Mouse (Mus musculus): ENCODE data around the gene Tmod1. TPM values are rescaled to one million over a fixed set of nuclear protein-coding genes. Genes with fewer than 3 reads are reported as not detected.

The Tmod1 gene
- 100 to 1,000 TPM; 279 to 283 TPM for total RNA-seq (2021)
- long read RNA-seq, experiment 1, transcript Tmod1-201 (10 exons, 3,158 nt) = major isoform, 344 of 404 reads
- long read RNA-seq, experiment 1, partial matches to known transcripts = 37 of 404 reads
- long read RNA-seq, experiment 1, other reads (novel, unspliced or antisense) = 23 of 404 reads
- long read RNA-seq, experiment 2, transcript Tmod1-201 (10 exons, 3,158 nt) = major isoform, 310 of 356 reads
- long read RNA-seq, experiment 2, partial matches to known transcripts = 37 of 356 reads
- long read RNA-seq, experiment 2, other reads (novel, unspliced or antisense) = 9 of 356 reads

- intact Hi-C loops (cut with DNase I) = loop anchor here (5.0 kb wide), 1 partner anchor 88 kb away; no protein-coding TSS in a partner anchor
- peak; percentile 82 to 85 for DNase-seq
Measured at GRCm38 (mm10) chr4:46038892-46039751, at the start of gene Tmod1. TSS of gene Tmod1 (plus strand) at chr4:46038935.

- intact Hi-C loops (cut with DNase I) = no loop called here
- no peak for DNase-seq
Measured at GRCm38 (mm10) chr4:45990427-45991135, 48.2 kb upstream of the Tmod1 start.

GRCm38 (mm10) chr4:45998536-45998935 lies 40.2 kb upstream of the Tmod1 start:
- intact Hi-C loops (cut with DNase I) = no loop called here

GRCm38 (mm10) chr4:46008142-46008793 lies 30.5 kb upstream of the Tmod1 start:
- intact Hi-C loops (cut with DNase I) = no loop called here
- DNase-seq = peak; percentile 18 to 24

More at GRCm38 (mm10) chr4:45998536-45998935, 40.2 kb upstream of the Tmod1 start:
- DNase-seq = no peak

- intact Hi-C loops (cut with DNase I) = no loop called here
- DNase-seq = no peak
Measured at GRCm38 (mm10) chr4:46011698-46012097, 27.0 kb upstream of the Tmod1 start.

GRCm38 (mm10) chr4:46015605-46016004 lies 23.1 kb upstream of the Tmod1 start:
- intact Hi-C loops (cut with DNase I) = no loop called here
- DNase-seq = no peak

- intact Hi-C loops (cut with DNase I) = loop anchor here (10.0 kb wide), 1 partner anchor 48 kb away; no protein-coding TSS in a partner anchor
Measured at GRCm38 (mm10) chr4:46023021-46023481, 15.7 kb upstream of the Tmod1 start.

GRCm38 (mm10) chr4:46025893-46026292 lies 12.8 kb upstream of the Tmod1 start:
- intact Hi-C loops (cut with DNase I) = loop anchor here (10.0 kb wide), 1 partner anchor 51 kb away; no protein-coding TSS in a partner anchor
- DNase-seq = peak; percentile 53 to 61

More at GRCm38 (mm10) chr4:46023021-46023481, 15.7 kb upstream of the Tmod1 start:
- DNase-seq = no peak

- intact Hi-C loops (cut with DNase I) = loop anchor here (10.0 kb wide), 1 partner anchor 53 kb away; no protein-coding TSS in a partner anchor
Measured at GRCm38 (mm10) chr4:46028224-46028623, 10.5 kb upstream of the Tmod1 start.

GRCm38 (mm10) chr4:46028781-46029180 lies 10.0 kb upstream of the Tmod1 start:
- intact Hi-C loops (cut with DNase I) = loop anchor here (10.0 kb wide), 1 partner anchor 54 kb away; no protein-coding TSS in a partner anchor
- no peak for DNase-seq

More at GRCm38 (mm10) chr4:46028224-46028623, 10.5 kb upstream of the Tmod1 start:
- peak; percentile 48 to 50 for DNase-seq

- intact Hi-C loops (cut with DNase I) = loop anchor here (10.0 kb wide), 1 partner anchor 55 kb away; no protein-coding TSS in a partner anchor
- peak; percentile 49 to 66 for DNase-seq
Measured at GRCm38 (mm10) chr4:46029552-46029951, 9.2 kb upstream of the Tmod1 start.

- intact Hi-C loops (cut with DNase I) = no loop called here
- DNase-seq = no peak
Measured at GRCm38 (mm10) chr4:46032448-46032847, 6.3 kb upstream of the Tmod1 start.

- intact Hi-C loops (cut with DNase I) = no loop called here
- DNase-seq = no peak
Measured at GRCm38 (mm10) chr4:46033197-46033596, 5.5 kb upstream of the Tmod1 start.

GRCm38 (mm10) chr4:46038591-46038891 lies 194 bp upstream of the Tmod1 start:
- intact Hi-C loops (cut with DNase I) = loop anchor here (5.0 kb wide), 1 partner anchor 89 kb away; no protein-coding TSS in a partner anchor

GRCm38 (mm10) chr4:46039899-46040298 lies 1.2 kb downstream of the Tmod1 start:
- intact Hi-C loops (cut with DNase I) = loop anchor here (5.0 kb wide), 2 partner anchors 62 to 87 kb away; no protein-coding TSS in a partner anchor
- DNase-seq = no peak

More at GRCm38 (mm10) chr4:46038591-46038891, 194 bp upstream of the Tmod1 start:
- DNase-seq = no peak

- intact Hi-C loops (cut with DNase I) = loop anchor here (5.0 kb wide), 1 partner anchor 62 kb away; no protein-coding TSS in a partner anchor
- DNase-seq = peak; percentile 45 to 46
Measured at GRCm38 (mm10) chr4:46040594-46041192, 2.0 kb downstream of the Tmod1 start.

- no peak for DNase-seq
- intact Hi-C loops (cut with DNase I) = loop anchor here (5.0 kb wide), 1 partner anchor 60 kb away; no protein-coding TSS in a partner anchor
Measured at GRCm38 (mm10) chr4:46041761-46042504, 3.2 kb downstream of the Tmod1 start.

- intact Hi-C loops (cut with DNase I) = loop anchor here (5.0 kb wide), 1 partner anchor 60 kb away; no protein-coding TSS in a partner anchor
- no peak for DNase-seq
Measured at GRCm38 (mm10) chr4:46042505-46042850, 3.7 kb downstream of the Tmod1 start.
